Mouse (Mus musculus): Measurements from ENCODE around the gene Ciz1. TPM values are rescaled to one million over a fixed set of nuclear protein-coding genes. Genes with fewer than 3 reads are reported as not detected.

Ciz1 gene
- polyA plus RNA-seq, 1 experiment from 2014 or later: 57.0 TPM

DNA sequence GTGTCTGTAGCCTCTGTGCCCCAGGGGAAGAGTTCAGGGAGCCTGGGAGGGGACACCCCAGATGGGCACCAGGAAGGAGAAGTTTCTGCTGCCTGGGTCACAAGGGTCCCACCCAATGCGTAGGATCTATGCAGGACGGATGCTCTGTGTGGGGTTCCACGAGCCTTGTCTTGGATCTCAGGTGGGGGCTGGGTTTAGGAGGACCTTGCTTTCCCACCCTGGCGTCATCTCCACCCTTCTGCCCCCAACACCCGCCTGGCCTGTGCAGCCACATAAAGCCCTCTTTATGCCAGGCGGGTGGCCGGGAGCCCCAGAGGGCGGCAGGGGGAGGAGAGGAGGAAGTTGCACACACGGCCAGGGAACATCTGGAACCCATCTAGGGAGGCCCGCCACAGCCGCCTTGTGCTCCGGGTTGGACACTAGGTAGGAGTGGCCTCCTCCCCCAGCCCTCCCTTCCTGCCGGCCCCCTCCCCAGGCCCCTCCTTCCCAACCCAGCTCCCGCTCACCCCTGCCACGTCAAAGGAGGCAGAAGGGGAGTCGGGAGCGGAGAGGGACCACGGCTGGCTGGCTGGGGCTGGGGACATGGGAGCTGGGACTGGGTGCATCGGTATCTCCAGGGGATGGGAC, 34.2 kb upstream of the Ciz1 start:
- ATAC-seq (ENCODE audit: insufficient read depth, low FRiP score, low TSS enrichment) (peak; percentile 39; the same call in 1 of the 2 replicates), DNase-seq (ENCODE audit: low spot score) (peak; percentile 84)
- 7% methylated on average over 19 of the region's 19 CpGs for WGBS
- Histone ChIP-seq H3K4me2 (ENCODE audit: low read depth) (peak overlapping the region; percentile 43), H3K9ac (ENCODE audit: low read length) (peak overlapping the region; percentile 46), H3K36me3 (ENCODE audit: control insufficient read depth, insufficient read depth, low read length) (no peaks in the 10 kb centered on the region), H3K4me1 (ENCODE audit: control insufficient read depth, insufficient read depth, low read length) (peaks cover 13% of the 10 kb centered on the region), H3K9me3 (ENCODE audit: control insufficient read depth, low read length) (no peaks in the 10 kb centered on the region), H3K27me3 (ENCODE audit: control insufficient read depth, insufficient read depth, low read length) (no peaks in the 10 kb centered on the region), H3K4me3 (ENCODE audit: low read depth, low read length) (peak overlapping the region; percentile 29), H3K27ac (ENCODE audit: low read depth, low read length) (peak overlapping the region; percentile 79)

DNA sequence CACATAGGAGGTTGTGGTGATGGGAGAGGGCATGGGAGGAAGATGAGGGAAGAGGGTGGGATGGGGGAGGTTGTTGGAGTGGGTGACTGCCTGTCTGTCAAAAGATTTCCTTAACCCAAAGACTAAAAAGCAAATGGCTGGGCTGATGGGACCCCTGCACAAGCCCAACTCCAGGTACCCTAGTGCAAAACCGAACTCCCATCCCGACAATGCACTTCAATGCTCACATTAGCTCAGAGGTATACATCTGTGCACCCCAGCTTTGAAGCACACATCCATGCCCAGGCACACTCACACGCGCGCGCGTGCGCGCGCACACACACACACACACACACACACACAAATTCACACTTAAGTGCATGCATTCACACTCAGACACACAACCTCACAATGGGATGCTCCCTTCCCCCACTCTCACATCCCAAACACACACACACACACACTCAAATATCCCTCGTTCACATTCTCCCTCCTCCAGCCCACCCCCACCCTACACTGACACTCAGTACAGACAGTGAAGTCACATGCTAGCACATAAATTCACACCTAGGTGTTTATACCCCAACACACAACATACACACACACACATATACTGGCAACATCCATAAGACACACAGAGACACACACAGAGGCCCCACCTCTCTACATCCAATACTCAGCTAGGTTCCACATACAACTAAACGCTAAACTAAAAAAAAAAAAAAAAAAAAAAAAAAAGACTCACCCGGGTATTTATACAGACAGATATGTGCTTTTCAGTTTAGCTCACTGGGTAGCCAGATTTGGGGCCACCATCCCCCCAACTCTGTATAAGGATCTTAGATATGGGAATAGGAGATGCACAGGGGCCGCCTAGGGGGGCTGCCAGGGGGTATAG, 33.2 kb upstream of the Ciz1 start:
- Histone ChIP-seq H3K27me3 (ENCODE audit: control insufficient read depth, insufficient read depth, low read length) (no peaks in the 10 kb centered on the region), H3K36me3 (ENCODE audit: control insufficient read depth, insufficient read depth, low read length) (no peaks in the 10 kb centered on the region), H3K4me2 (ENCODE audit: low read depth) (peak overlapping the region; percentile 43), H3K9me3 (ENCODE audit: control insufficient read depth, low read length) (no peaks in the 10 kb centered on the region), H3K27ac (ENCODE audit: low read depth, low read length) (peak overlapping the region; percentile 71), H3K9ac (ENCODE audit: low read length) (peak overlapping the region; percentile 46), H3K4me3 (ENCODE audit: low read depth, low read length) (peak overlapping the region; percentile 29), H3K4me1 (ENCODE audit: control insufficient read depth, insufficient read depth, low read length) (peaks cover 13% of the 10 kb centered on the region)
- WGBS: 70% methylated on average over 14 of the region's 14 CpGs
- DNase-seq (ENCODE audit: low spot score) (no peak), ATAC-seq (ENCODE audit: insufficient read depth, low FRiP score, low TSS enrichment) (no peak)

DNA sequence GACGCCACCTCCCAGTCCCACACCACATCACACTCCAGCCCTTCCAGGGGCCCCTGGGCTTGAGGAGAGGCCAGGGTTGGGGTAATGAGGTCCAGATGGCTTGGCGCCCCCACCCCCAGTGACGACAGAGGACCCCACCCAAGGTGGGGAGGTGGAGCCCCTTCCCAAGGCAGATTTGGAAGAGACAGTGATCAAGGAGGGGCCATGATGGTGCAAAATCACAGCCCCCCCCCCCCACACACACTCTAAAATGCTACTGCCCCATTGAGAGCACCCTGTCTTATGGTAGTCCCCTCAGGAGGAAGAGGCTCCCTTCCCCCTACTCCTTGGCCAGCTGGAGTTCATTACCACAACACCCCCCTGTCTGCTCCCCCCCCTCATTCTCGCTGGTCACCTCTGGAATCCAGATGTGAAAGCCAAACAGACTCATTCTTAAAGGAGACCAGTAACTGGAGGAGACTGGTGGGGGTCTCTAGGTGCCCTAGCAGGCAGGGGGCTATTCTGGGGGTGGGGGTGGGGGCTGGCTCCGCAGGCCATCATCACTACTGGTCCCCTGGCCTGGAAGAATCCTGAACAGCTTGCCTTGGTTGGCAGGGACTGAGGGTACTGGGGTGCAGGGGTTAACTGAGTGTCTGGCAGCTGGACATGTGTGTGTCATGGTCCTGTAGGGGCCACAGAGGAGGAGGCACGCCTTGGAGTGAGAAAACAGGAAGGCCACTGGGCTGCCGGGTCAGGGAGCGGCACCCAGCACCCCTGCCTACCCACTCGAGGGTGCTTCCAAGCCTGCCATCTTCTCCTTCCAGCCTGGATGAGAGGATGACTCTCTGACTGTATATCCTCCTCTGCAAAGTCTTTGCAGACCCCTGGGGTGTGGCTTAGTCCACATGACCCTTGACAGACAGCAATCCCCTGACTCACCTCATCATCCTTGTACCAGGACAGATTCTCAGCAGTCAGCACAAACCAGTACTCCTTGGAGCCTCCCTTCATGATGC, 32.2 kb upstream of the Ciz1 start:
- no peak for ATAC-seq (ENCODE audit: insufficient read depth, low FRiP score, low TSS enrichment)
- peak overlapping the region; percentile 9; the same call in 1 of the 2 replicates for H3K4me2 ChIP-seq (ENCODE audit: low read depth)

GRCm38 (mm10) chr2:32320721-32321120, 31.4 kb upstream of the Ciz1 start:
- 65% methylated on average over 11 of the region's 11 CpGs for WGBS
- H3K27ac ChIP-seq (ENCODE audit: low read depth, low read length): peak overlapping the region; percentile 20; the same call in 1 of the 2 replicates

More for the DNA sequence above, 32.2 kb upstream of the Ciz1 start:
- H3K36me3 ChIP-seq (ENCODE audit: control insufficient read depth, insufficient read depth, low read length): no peaks in the 10 kb centered on the region
- no peak overlapping the region for H3K4me3 ChIP-seq (ENCODE audit: low read depth, low read length)
- no peaks in the 10 kb centered on the region for H3K27me3 ChIP-seq (ENCODE audit: control insufficient read depth, insufficient read depth, low read length)
- H3K9me3 ChIP-seq (ENCODE audit: control insufficient read depth, low read length): no peaks in the 10 kb centered on the region
- H3K9ac ChIP-seq (ENCODE audit: low read length): no peak overlapping the region
- H3K27ac ChIP-seq (ENCODE audit: low read depth, low read length): peak overlapping the region; percentile 53
- H3K4me1 ChIP-seq (ENCODE audit: control insufficient read depth, insufficient read depth, low read length): peaks cover 13% of the 10 kb centered on the region
- 46% methylated on average over 9 of the region's 9 CpGs for WGBS
- peak; percentile 61 for DNase-seq (ENCODE audit: low spot score)

DNA sequence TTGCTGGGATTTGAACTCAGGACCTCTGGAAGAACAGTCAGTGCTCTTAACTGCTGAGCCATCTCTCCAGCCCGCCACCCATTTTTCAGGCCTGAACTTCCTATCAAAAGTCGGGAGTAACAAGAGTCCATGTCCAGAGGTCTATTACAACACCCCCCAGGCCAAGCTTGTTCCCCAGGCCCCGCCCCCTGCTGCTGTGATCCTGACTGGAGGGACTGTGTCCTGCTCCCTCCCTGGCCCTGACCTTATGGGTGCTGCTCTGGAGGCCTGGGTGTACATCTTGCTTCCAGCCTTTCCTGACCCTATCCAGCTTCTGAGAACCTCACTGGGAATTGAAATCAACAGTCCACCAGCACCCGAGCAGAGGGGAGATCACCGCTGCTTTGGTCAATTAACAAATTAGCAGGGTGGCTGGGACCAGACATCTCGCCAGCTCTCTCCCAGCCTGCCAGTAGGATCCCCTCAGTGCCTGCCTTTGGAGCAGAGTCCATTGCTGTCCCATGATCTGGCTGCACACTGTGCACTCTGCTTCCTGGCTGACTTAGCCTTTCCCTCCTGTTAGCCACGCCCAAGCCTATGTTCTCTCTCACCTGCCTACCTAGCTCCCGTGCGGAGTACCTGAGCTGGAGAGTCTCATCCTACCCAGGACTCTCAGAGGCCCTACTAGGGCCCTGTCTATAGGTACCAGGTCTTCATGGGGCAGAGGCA, 30.4 kb upstream of the Ciz1 start:
- no peaks in the 10 kb centered on the region for H3K36me3 ChIP-seq (ENCODE audit: control insufficient read depth, insufficient read depth, low read length)
- H3K4me3 ChIP-seq (ENCODE audit: low read depth, low read length): no peak overlapping the region
- DNase-seq (ENCODE audit: low spot score): no peak
- WGBS: 68% methylated on average over 9 of the region's 9 CpGs
- no peak for ATAC-seq (ENCODE audit: insufficient read depth, low FRiP score, low TSS enrichment)
- H3K4me1 ChIP-seq (ENCODE audit: control insufficient read depth, insufficient read depth, low read length): peaks cover 13% of the 10 kb centered on the region
- H3K9ac ChIP-seq (ENCODE audit: low read length): no peak overlapping the region
- no peaks in the 10 kb centered on the region for H3K9me3 ChIP-seq (ENCODE audit: control insufficient read depth, low read length)
- no peak overlapping the region for H3K27ac ChIP-seq (ENCODE audit: low read depth, low read length)
- H3K4me2 ChIP-seq (ENCODE audit: low read depth): no peak overlapping the region
- no peaks in the 10 kb centered on the region for H3K27me3 ChIP-seq (ENCODE audit: control insufficient read depth, insufficient read depth, low read length)

More at GRCm38 (mm10) chr2:32320721-32321120, 31.4 kb upstream of the Ciz1 start:
- H3K4me2 ChIP-seq (ENCODE audit: low read depth): no peak overlapping the region
- DNase-seq (ENCODE audit: low spot score) (no peak), ATAC-seq (ENCODE audit: insufficient read depth, low FRiP score, low TSS enrichment) (no peak)
- H3K4me1 ChIP-seq (ENCODE audit: control insufficient read depth, insufficient read depth, low read length): peaks cover 13% of the 10 kb centered on the region
- no peaks in the 10 kb centered on the region for H3K9me3 ChIP-seq (ENCODE audit: control insufficient read depth, low read length)
- H3K4me3 ChIP-seq (ENCODE audit: low read depth, low read length): no peak overlapping the region
- no peaks in the 10 kb centered on the region for H3K27me3 ChIP-seq (ENCODE audit: control insufficient read depth, insufficient read depth, low read length)
- no peaks in the 10 kb centered on the region for H3K36me3 ChIP-seq (ENCODE audit: control insufficient read depth, insufficient read depth, low read length)
- H3K9ac ChIP-seq (ENCODE audit: low read length): no peak overlapping the region

- no peak overlapping the region for H3K9ac ChIP-seq (ENCODE audit: low read length)
- ATAC-seq (ENCODE audit: insufficient read depth, low FRiP score, low TSS enrichment) (no peak), DNase-seq (ENCODE audit: low spot score) (no peak)
- no peak overlapping the region for H3K27ac ChIP-seq (ENCODE audit: low read depth, low read length)
- no peak overlapping the region for H3K4me2 ChIP-seq (ENCODE audit: low read depth)
- no peaks in the 10 kb centered on the region for H3K36me3 ChIP-seq (ENCODE audit: control insufficient read depth, insufficient read depth, low read length)
- H3K27me3 ChIP-seq (ENCODE audit: control insufficient read depth, insufficient read depth, low read length): no peaks in the 10 kb centered on the region
- peaks cover 3% of the 10 kb centered on the region for H3K4me1 ChIP-seq (ENCODE audit: control insufficient read depth, insufficient read depth, low read length)
- WGBS: 82% methylated on average over 7 of the region's 7 CpGs
- no peaks in the 10 kb centered on the region for H3K9me3 ChIP-seq (ENCODE audit: control insufficient read depth, low read length)
- H3K4me3 ChIP-seq (ENCODE audit: low read depth, low read length): no peak overlapping the region
These were observed 29.1 kb upstream of the Ciz1 start for GRCm38 (mm10) chr2:32322754-32323741.

- WGBS: 62% methylated on average over 4 of the region's 4 CpGs
- Histone ChIP-seq H3K4me3 (ENCODE audit: low read depth, low read length) (no peak overlapping the region), H3K27ac (ENCODE audit: low read depth, low read length) (no peak overlapping the region), H3K9ac (ENCODE audit: low read length) (no peak overlapping the region), H3K4me2 (ENCODE audit: low read depth) (no peak overlapping the region), H3K27me3 (ENCODE audit: control insufficient read depth, insufficient read depth, low read length) (no peaks in the 10 kb centered on the region), H3K36me3 (ENCODE audit: control insufficient read depth, insufficient read depth, low read length) (no peaks in the 10 kb centered on the region), H3K9me3 (ENCODE audit: control insufficient read depth, low read length) (no peaks in the 10 kb centered on the region), H3K4me1 (ENCODE audit: control insufficient read depth, insufficient read depth, low read length) (peaks cover 8% of the 10 kb centered on the region)
- DNase-seq (ENCODE audit: low spot score) (no peak), ATAC-seq (ENCODE audit: insufficient read depth, low FRiP score, low TSS enrichment) (no peak)
These were observed 27.8 kb upstream of the Ciz1 start for GRCm38 (mm10) chr2:32324322-32324721.
